Mouse (Mus musculus) olfactory bulb, adult 2 months (tissue): Measurements from ENCODE around the gene Ptges2. TPM values are rescaled to one million over a fixed set of nuclear protein-coding genes. Genes with fewer than 3 reads are reported as not detected.
A peak's percentile ranks its signal among the peaks of the same experiment; 100 is the strongest.

Experiments
- H3K27ac ChIP-seq: fragments of 200-500 bp; 2 replicates; pipeline ENCODE4 v1.5.1; 2012; ENCODE audit warnings: low read depth, low read length; ENCODE audit not compliant: insufficient read depth
- H3K4me1 ChIP-seq: fragments of 200-500 bp; 2 replicates; pipeline ENCODE4 v1.6.1; 2012; ENCODE audit warnings: low read length; ENCODE audit not compliant: control insufficient read depth, insufficient read depth
- H3K4me3 ChIP-seq: fragments of 200-500 bp; 2 replicates; pipeline ENCODE4 v1.5.1; 2012; ENCODE audit warnings: mild to moderate bottlenecking, low read depth, low read length, moderate library complexity; ENCODE audit not compliant: insufficient read depth
- CTCF ChIP-seq: fragments of 200-500 bp; IDR thresholded peaks from 2 replicates; pipeline ENCODE4 v1.5.1; 2012; ENCODE audit warnings: low read depth, mild to moderate bottlenecking, low read length, moderate library complexity; ENCODE audit not compliant: insufficient read depth
- POLR2A ChIP-seq: fragments of 200-500 bp; IDR thresholded peaks from 2 replicates; pipeline ENCODE4 v1.6.1; 2012; ENCODE audit warnings: mild to moderate bottlenecking, low read depth, low read length, moderate library complexity; ENCODE audit not compliant: insufficient read depth
- WGBS: fragments of 180-500 bp; shearing (Covaris S2); methylation state at CpG from one replicate; pipeline ENCODE4 v1.1.7; 2018; 5-methylcytosine and 5-hydroxymethylcytosine counted together
- polyA plus RNA-seq: library from polyadenylated mRNA; stranded (reverse); fragments of >200 nt; gene quantifications from 2 replicates; pipeline ENCODE4 v1.2.4, GENCODE M21; 2012; ENCODE audit warnings: low replicate concordance; ENCODE audit not compliant: missing spikeins, insufficient read depth, insufficient read length

The Ptges2 gene
- not detected in 2 replicates for polyA plus RNA-seq

DNA sequence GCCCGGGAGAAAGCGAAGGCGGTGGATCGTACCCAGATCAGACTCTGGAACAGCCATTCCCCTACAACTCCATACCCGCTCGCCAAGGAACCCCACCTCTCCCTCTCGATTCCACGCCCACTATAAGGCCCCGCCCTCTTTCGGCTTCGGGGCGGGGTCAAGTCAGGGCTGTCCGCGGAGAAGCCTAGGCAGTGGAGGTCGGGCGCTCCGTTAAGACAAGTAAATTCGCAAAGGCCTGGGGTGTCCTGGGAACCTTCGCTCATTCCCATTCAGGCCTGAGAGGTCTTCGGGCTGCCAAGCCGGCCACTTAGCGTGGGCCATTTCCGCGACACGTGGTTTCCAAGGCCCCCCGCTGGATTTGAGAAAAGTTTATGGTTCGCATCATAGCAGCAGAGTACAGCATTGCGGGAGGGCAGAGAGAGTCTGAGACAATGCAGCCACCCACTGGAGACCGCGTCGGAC lies at the start of gene Ptges2:
Ptges2 (plus strand) TSS at position 413 of the 462 bp plus-strand sequence.
- H3K4me1 ChIP-seq: peaks cover 22% of the 10 kb centered on the region
- WGBS: under 1% methylated on average over 31 of the region's 31 CpGs
- TF ChIP-seq POLR2A (no peak; the same call in none of the 2 replicates), CTCF (no peak)
- H3K4me3 ChIP-seq: peak within 1 kb of the TSS; percentile 83
- peak within 1 kb of the TSS; percentile 90 for H3K27ac ChIP-seq

DNA sequence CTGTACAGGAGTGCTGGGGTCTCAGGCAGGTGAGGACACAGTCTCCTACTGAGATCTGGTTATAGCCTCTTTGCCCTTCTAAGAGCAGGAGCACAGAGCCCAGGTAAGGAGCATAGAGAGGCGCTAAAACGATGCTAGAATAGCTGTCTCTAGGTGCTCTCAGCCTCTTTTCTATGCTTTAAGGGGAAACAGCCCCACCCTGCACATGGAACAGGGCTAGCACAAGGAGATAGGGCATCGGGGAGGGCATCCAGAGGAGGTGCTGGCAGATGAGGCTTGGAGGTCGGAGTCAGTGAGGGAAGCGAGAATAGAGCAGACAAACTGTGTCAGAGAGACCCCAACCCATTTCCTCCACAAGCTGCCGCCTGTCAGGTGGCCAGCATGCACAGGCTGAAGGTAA lies 48.7 kb upstream of the Ptges2 start:
- 67% methylated on average over 6 of the region's 6 CpGs for WGBS
- Histone ChIP-seq H3K4me1 (peaks cover 77% of the 10 kb centered on the region), H3K4me3 (no peak overlapping the region), H3K27ac (no peak overlapping the region)
- TF ChIP-seq CTCF (no peak), POLR2A (no peak)

DNA sequence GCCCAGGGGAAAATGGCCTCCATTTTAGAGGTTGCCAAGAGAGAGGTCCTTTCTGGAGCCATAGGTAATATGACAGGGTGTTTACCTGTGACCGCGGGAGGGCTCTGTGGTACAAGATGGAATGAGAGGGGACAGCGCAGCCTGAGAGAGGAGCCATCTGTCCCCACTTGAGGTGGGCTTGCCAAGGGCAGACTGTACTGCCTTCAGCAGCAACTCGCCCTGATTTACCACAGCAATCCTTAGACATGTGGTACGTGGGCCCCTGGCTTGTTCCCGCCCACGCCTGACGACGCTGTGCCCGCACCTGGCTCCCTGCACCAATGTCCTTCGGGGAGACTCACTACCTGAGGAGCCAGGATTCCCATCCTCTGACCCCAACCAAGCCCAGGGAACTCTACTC lies 47.4 kb upstream of the Ptges2 start:
- Histone ChIP-seq H3K4me3 (no peak overlapping the region), H3K27ac (peak overlapping the region; percentile 26), H3K4me1 (peaks cover 67% of the 10 kb centered on the region)
- TF ChIP-seq POLR2A (no peak), CTCF (no peak)
- WGBS: 69% methylated on average over 11 of the region's 11 CpGs

DNA sequence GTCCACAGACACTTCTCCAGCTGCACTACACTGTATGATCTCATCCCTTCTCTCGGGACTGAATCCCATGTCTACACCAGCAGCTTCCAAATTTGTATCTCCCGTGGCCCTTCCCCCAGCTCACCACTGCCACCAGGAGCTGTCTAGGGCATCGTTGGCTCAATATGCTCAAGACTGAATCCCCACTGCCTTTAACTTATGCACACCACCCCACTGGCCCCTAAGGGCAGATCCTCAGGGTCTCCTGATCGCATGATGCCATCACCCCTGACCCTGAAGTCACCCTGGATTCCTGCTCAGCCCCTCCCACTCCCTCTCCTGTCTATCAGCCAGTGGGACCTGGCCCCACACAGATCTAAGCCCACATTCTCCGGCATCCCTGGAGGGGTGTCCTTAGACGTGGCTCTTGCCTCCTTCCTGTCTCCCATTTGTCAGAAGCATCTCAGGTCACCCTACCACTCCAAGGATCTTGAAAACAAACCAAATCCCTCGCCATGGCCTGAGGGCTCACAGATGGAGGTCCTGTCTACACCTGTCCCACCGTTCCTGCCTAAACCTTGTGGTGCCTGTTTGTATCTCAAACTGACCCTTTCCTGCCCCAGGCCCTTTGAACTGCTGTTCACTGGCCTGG lies 46.0 kb upstream of the Ptges2 start:
- TF ChIP-seq CTCF: no peak
- no peak for TF ChIP-seq POLR2A
- 44% methylated on average over 8 of the region's 8 CpGs for WGBS
- Histone ChIP-seq H3K27ac (peak overlapping the region; percentile 80), H3K4me1 (peaks cover 53% of the 10 kb centered on the region), H3K4me3 (peak overlapping the region; percentile 36)

DNA sequence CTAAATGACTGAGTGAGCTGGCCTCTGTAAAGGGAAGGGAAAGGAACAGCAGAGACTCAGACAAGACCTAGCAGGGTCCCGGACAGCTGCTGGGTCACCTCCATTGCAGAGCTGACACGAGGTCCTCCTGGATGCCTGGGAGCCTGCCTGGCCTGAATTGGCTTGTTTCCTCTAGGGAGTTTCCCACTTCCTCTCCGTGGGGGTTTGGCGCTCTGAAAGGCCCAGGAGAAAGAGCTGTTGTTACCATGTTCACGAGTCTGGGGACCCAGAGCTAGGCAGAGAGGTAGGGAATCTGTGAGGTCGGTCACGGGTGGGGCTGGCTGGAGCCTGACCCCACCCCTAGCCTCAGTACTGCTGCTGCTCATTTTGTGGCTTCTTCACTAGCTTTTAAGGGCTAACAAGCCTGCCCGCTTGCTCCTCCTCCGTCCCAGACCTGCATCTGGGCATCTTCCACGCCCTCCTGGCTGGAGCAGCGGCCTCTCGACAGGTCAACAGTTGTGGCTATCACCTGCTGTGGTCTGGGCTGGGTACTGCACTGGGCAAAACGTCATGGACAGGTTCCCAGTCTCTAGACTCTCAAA lies 45.1 kb upstream of the Ptges2 start:
- peak overlapping the region; percentile 80 for H3K27ac ChIP-seq
- 33% methylated on average over 13 of the region's 13 CpGs for WGBS
- peaks cover 48% of the 10 kb centered on the region for H3K4me1 ChIP-seq
- no peak for TF ChIP-seq POLR2A
- no peak for TF ChIP-seq CTCF
- H3K4me3 ChIP-seq: peak overlapping the region; percentile 36

DNA sequence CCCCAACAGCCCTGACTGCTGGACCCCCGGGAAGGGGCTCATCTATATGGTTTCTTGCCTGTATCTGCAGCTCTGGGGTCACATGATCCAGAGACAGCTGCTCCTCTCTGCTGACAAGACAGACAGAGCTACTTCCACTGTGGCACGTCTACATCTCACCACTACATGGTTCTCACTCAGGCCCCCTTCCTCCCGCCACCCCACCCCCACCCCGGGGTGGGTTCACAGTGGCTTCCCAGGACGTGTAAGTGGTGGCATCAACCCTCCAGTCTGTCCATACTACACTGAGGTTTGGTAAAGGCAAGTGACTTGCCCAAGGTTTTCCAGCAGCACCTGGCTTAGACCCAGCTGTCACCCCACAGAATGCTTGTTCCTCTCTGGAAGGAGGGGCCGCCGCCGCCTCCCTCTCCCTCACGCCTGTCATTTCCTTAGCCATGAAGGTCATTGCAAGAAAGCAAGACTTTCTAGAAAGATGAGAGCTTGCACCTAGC lies 44.2 kb upstream of the Ptges2 start:
- H3K4me3 ChIP-seq: peak overlapping the region; percentile 64
- TF ChIP-seq CTCF: no peak
- TF ChIP-seq POLR2A: no peak
- H3K4me1 ChIP-seq: peaks cover 44% of the 10 kb centered on the region
- 26% methylated on average over 9 of the region's 9 CpGs for WGBS
- peak overlapping the region; percentile 91 for H3K27ac ChIP-seq

DNA sequence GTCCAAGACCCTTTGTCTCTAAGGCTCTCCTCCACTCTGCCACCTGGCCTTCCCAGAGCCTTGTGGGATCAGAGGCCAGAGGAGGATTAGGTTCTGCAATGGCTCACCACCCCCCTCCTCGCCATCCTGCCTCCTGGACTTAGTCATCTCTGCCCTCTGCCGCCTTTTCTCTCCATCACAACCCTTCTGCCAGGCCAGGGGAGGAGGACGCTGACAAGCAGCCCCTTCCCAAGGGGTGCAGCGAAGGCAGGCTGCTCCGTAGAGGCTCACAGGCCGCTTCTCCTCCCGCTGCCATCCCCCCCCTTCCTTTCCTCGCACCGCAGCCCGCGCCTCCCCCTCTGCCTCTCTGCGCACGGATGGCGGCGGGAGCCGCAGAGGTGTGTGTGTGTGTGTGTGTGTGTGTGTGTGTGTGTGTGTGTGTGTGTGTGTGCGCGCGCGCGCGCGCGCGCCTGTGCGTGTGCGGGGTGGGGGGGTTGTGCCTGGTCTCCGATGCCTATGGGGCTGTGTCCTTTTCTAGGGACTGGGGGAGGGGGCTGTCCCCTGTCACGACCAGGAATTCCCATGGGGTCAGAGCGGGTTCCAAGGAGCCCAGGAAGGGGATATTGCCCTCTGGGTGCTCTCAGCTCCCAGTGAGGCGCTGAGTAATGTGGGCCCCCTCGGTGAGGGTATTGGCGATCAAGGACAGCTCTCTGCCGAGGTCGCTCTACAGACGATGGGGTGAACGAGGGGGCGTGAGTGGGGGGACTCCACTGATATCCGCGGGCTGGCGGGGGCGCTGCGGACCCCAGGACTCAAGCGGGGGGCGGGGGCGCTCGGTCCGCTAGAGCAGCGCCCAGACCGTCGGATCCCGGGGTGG lies 43.3 kb upstream of the Ptges2 start, which contains the start of gene Ciz1:
Ciz1 (plus strand) TSS at position 177 of the 856 bp plus-strand sequence.
- TF ChIP-seq CTCF (no peak), POLR2A (peak; percentile 61)
- under 1% methylated on average over 44 of the region's 52 CpGs for WGBS

DNA sequence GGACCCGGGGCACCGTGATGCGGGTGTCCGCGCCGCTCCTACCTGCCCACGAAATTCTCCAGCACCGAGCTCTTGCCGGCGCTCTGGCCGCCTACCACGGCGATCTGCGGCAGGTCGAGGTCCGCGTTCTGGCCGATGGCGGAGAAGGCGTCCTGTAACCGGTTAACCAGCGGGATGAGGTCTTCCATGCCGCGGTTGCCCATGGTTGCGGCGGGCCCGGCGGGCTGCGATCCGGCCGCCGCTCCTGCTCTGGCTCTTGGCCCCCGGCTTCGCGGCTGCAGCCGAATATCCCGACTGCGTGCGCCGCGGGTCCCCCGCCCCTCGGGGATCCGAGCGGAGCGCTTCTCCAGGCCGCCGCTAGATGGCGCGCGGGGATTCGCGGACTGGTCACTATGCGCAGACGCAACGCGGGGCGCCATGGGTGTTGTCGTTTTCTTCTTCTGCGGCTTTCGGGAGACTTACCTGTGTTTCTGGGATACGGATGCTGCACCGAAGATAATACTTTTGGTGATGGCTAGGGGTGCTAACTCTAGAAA lies 42.6 kb upstream of the Ptges2 start, which contains the start of gene Dnm1:
Dnm1 (minus strand) TSS at position 332 of the 536 bp plus-strand sequence.
- TF ChIP-seq CTCF (peak; percentile 95), POLR2A (peak; percentile 66)
- Histone ChIP-seq H3K4me1 (peaks cover 40% of the 10 kb centered on the region), H3K4me3 (peak within 1 kb of the TSS; percentile 64), H3K27ac (peak within 1 kb of the TSS; percentile 91)
- WGBS: under 1% methylated on average over 63 of the region's 63 CpGs

More for the DNA sequence above, 43.3 kb upstream of the Ptges2 start, which contains the start of gene Ciz1:
- Histone ChIP-seq H3K4me1 (peaks cover 36% of the 10 kb centered on the region), H3K27ac (peak within 1 kb of the TSS; percentile 91), H3K4me3 (peak within 1 kb of the TSS; percentile 64)
